Mouse (Mus musculus) neural tube, embryonic 14.5 days (tissue): Measurements from ENCODE around the gene Hipk4. TPM values are rescaled to one million over a fixed set of nuclear protein-coding genes. Genes with fewer than 3 reads are reported as not detected.

Source experiments
- ATAC-seq: fragments of 200-750 bp; cut with Nextera tagmentation; 2 replicates; pipeline ENCODE4 v1.8.0; 2017; ENCODE audit warnings: low read depth, mild to moderate bottlenecking, moderate TSS enrichment, moderate library complexity
- H3K27ac ChIP-seq: fragments of 300-500 bp; sonication (generic); 2 replicates; pipeline ENCODE4 v1.5.1; 2014; ENCODE audit warnings: low read depth, mild to moderate bottlenecking, control low read depth, low read length, moderate library complexity, mixed read lengths
- H3K27me3 ChIP-seq: fragments of 300-500 bp; sonication (generic); 2 replicates; pipeline ENCODE4 v1.6.1; 2014; ENCODE audit warnings: low read length; ENCODE audit not compliant: control insufficient read depth, insufficient read depth
- H3K36me3 ChIP-seq: fragments of 300-500 bp; sonication (generic); 2 replicates; pipeline ENCODE4 v1.6.1; 2014; ENCODE audit warnings: low read length, mixed read lengths; ENCODE audit not compliant: control insufficient read depth, insufficient read depth
- H3K4me1 ChIP-seq: fragments of 300-500 bp; sonication (generic); 2 replicates; pipeline ENCODE4 v1.6.1; 2014; ENCODE audit warnings: low read length; ENCODE audit not compliant: control insufficient read depth, insufficient read depth
- H3K4me2 ChIP-seq: fragments of 300-500 bp; sonication (generic); 2 replicates; pipeline ENCODE4 v1.6.1; 2014; ENCODE audit warnings: mild to moderate bottlenecking, low read depth, low read length, control low read depth
- H3K4me3 ChIP-seq: fragments of 300-500 bp; sonication (generic); 2 replicates; pipeline ENCODE4 v1.5.1; 2014; ENCODE audit warnings: low read depth, low read length, control low read depth, mixed read lengths
- H3K9ac ChIP-seq: fragments of 300-500 bp; sonication (generic); replicated peaks from 2 replicates; pipeline ENCODE4 v1.6.1; 2014; ENCODE audit warnings: low read depth, mild to moderate bottlenecking, control low read depth, low read length, mixed read lengths
- H3K9me3 ChIP-seq: fragments of 300-500 bp; sonication (generic); 2 replicates; pipeline ENCODE4 v1.6.1; 2016; ENCODE audit warnings: low read length; ENCODE audit not compliant: control insufficient read depth
- WGBS: fragments of 180-500 bp; shearing (Covaris S2); extraction: QIAGEN DNeasy Blood & Tissue Kit; methylation state at CpG from one replicate; pipeline ENCODE4 v1.1.7; 2014; 5-methylcytosine and 5-hydroxymethylcytosine counted together
- polyA plus RNA-seq: library from polyadenylated mRNA; unstranded; fragments of >200 nt; fragmentation: Nextera tagmentation; extraction: Ambion mirVana; gene quantifications from 2 replicates; pipeline ENCODE4 v1.2.1, GENCODE M21; 2014

Gene Hipk4
- polyA plus RNA-seq, 1 experiment from 2014 or later: 2.1 TPM

- H3K36me3 ChIP-seq: peaks cover 7% of the 10 kb centered on the region; the same call in 1 of the 2 replicates
- no peaks in the 10 kb centered on the region for H3K27me3 ChIP-seq
- peaks cover 4% of the 10 kb centered on the region; the same call in 1 of the 2 replicates for H3K4me1 ChIP-seq
- no peak for ATAC-seq
- no peaks in the 10 kb centered on the region for H3K9me3 ChIP-seq
- H3K4me3 ChIP-seq: peak overlapping the region; percentile 16
- 16% methylated on average over 11 of the region's 11 CpGs for WGBS
- H3K9ac ChIP-seq: peak overlapping the region; percentile 50
- peak overlapping the region; percentile 54 for H3K4me2 ChIP-seq
- no peak overlapping the region for H3K27ac ChIP-seq
Measured at GRCm38 (mm10) chr7:27480927-27481626, 42.0 kb upstream of the Hipk4 start.

GRCm38 (mm10) chr7:27481627-27481969 is 41.5 kb upstream of the Hipk4 start:
- Histone ChIP-seq H3K36me3 (0 out of 2 replicates have a peak, but pooled peaks cover 4% of the 10 kb centered on the region), H3K9me3 (no peaks in the 10 kb centered on the region), H3K27me3 (no peaks in the 10 kb centered on the region), H3K27ac (no peak overlapping the region), H3K9ac (peak overlapping the region; percentile 50), H3K4me2 (peak overlapping the region; percentile 54), H3K4me1 (peaks cover 4% of the 10 kb centered on the region; the same call in 1 of the 2 replicates), H3K4me3 (peak overlapping the region; percentile 16)
- peak; percentile 55; the same call in 1 of the 2 replicates for ATAC-seq
- WGBS: 0% methylated on average over 10 of the region's 12 CpGs

- ATAC-seq: no peak
- H3K27me3 ChIP-seq: no peaks in the 10 kb centered on the region
- peaks cover 4% of the 10 kb centered on the region; the same call in 1 of the 2 replicates for H3K4me1 ChIP-seq
- no peak overlapping the region for H3K4me3 ChIP-seq
- no peak overlapping the region for H3K27ac ChIP-seq
- no peaks in the 10 kb centered on the region for H3K9me3 ChIP-seq
- H3K9ac ChIP-seq: no peak overlapping the region
- 90% methylated on average over 4 of the region's 4 CpGs for WGBS
- H3K4me2 ChIP-seq: no peak overlapping the region
- H3K36me3 ChIP-seq: no peaks in the 10 kb centered on the region
Measured at GRCm38 (mm10) chr7:27483860-27484259, 39.2 kb upstream of the Hipk4 start.

DNA sequence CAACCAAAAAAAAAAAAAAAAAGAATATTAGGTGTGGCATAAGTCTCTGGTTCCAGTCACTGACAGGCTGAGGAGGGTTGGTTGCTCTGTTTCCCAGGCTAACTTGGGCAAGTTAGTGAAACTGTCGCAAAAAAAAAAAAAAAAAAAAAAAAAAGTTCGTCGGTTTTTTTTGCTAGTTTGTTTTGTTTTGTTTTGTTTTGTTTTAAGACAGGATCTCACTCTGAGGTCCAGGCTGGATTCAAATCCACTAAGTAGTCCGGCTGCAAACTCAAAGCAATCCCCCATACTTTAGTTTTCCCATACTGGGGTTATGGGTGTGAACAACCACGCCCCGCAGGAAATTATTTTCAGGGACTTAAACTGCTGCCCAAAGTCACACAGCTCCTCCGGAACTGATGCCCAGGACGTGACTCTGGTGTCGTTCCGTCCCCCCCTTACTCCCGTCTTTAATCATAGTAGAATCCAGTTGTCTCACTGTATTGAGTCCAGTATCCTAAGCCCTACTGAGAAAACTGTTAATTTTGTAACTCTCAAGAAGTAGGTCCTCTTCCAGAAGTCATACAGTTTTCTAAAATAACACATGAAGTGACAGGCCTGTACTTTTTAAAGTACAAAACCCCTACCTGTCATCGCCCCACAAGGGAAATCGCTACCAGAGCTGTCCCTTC is 36.8 kb upstream of the Hipk4 start:
- peak overlapping the region; percentile 68 for H3K4me3 ChIP-seq
- no peaks in the 10 kb centered on the region for H3K36me3 ChIP-seq
- no peaks in the 10 kb centered on the region for H3K27me3 ChIP-seq
- H3K4me1 ChIP-seq: peaks cover 6% of the 10 kb centered on the region; the same call in 1 of the 2 replicates
- no peak overlapping the region for H3K9ac ChIP-seq
- WGBS: 4% methylated on average over 13 of the region's 13 CpGs
- H3K4me2 ChIP-seq: peak overlapping the region; percentile 54
- peak; percentile 15 for ATAC-seq
- no peaks in the 10 kb centered on the region for H3K9me3 ChIP-seq
- H3K27ac ChIP-seq: no peak overlapping the region

- Histone ChIP-seq H3K27ac (peak within 1 kb of the TSS; percentile 87), H3K4me3 (peak within 1 kb of the TSS; percentile 68), H3K4me2 (peak within 1 kb of the TSS; percentile 54), H3K4me1 (0 out of 2 replicates have a peak, but pooled peaks cover 2% of the 10 kb centered on the region), H3K9me3 (no peaks in the 10 kb centered on the region), H3K9ac (peak within 1 kb of the TSS; percentile 66), H3K27me3 (no peaks in the 10 kb centered on the region), H3K36me3 (no peaks in the 10 kb centered on the region)
- WGBS: under 1% methylated on average over 71 of the region's 80 CpGs
- ATAC-seq: peak; percentile 98
Measured at GRCm38 (mm10) chr7:27486770-27487697, 36.0 kb upstream of the Hipk4 start, which contains the start of gene Sertad1. Sertad1 (plus strand) TSS chr7:27486910.

GRCm38 (mm10) chr7:27487740-27488268 is 35.3 kb upstream of the Hipk4 start:
- H3K9ac ChIP-seq: peak overlapping the region; percentile 66; the same call in 1 of the 2 replicates
- no peaks in the 10 kb centered on the region for H3K36me3 ChIP-seq
- ATAC-seq: no peak
- H3K4me1 ChIP-seq: 0 out of 2 replicates have a peak, but pooled peaks cover 2% of the 10 kb centered on the region
- no peaks in the 10 kb centered on the region for H3K27me3 ChIP-seq
- peak overlapping the region; percentile 87 for H3K27ac ChIP-seq
- peak overlapping the region; percentile 68 for H3K4me3 ChIP-seq
- H3K9me3 ChIP-seq: no peaks in the 10 kb centered on the region
- 3% methylated on average over 13 of the region's 13 CpGs for WGBS
- peak overlapping the region; percentile 54 for H3K4me2 ChIP-seq

DNA sequence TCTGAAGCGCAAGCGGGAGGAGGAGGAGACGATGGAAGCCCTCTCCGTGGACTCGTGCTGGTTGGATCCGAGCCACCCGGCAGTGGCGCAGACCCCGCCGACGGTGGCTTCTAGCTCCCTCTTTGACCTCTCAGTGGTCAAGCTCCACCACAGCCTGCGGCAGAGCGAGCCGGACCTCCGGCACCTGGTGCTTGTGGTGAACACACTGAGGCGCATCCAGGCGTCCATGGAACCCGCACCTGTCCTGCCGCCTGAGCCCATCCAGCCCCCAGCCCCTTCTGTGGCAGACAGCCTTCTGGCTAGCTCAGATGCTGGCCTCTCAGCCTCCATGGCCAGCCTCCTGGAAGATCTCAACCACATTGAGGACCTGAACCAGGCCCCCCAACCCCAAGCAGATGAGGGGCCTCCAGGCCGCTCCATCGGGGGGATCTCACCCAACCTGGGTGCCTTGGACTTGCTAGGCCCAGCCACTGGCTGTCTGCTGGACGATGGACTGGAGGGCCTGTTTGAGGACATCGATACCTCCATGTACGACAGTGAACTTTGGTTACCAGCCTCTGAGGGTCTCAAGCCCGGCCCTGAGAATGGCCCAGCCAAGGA is 33.7 kb upstream of the Hipk4 start:
- no peak overlapping the region for H3K9ac ChIP-seq
- 90% methylated on average over 25 of the region's 25 CpGs for WGBS
- no peak for ATAC-seq
- H3K4me1 ChIP-seq: 0 out of 2 replicates have a peak, but pooled peaks cover 2% of the 10 kb centered on the region
- no peak overlapping the region for H3K27ac ChIP-seq
- H3K36me3 ChIP-seq: no peaks in the 10 kb centered on the region
- H3K9me3 ChIP-seq: no peaks in the 10 kb centered on the region
- no peak overlapping the region for H3K4me2 ChIP-seq
- H3K27me3 ChIP-seq: no peaks in the 10 kb centered on the region
- H3K4me3 ChIP-seq: no peak overlapping the region

GRCm38 (mm10) chr7:27490227-27490542 is 32.9 kb upstream of the Hipk4 start:
- peak overlapping the region; percentile 34; the same call in 1 of the 2 replicates for H3K4me2 ChIP-seq
- ATAC-seq: no peak
- peak overlapping the region; percentile 0; the same call in 1 of the 2 replicates for H3K27ac ChIP-seq
- no peaks in the 10 kb centered on the region for H3K9me3 ChIP-seq
- peak overlapping the region; percentile 20; the same call in 1 of the 2 replicates for H3K4me3 ChIP-seq
- no peak overlapping the region for H3K9ac ChIP-seq
- H3K4me1 ChIP-seq: 0 out of 2 replicates have a peak, but pooled peaks cover 2% of the 10 kb centered on the region
- no peaks in the 10 kb centered on the region for H3K27me3 ChIP-seq
- 38% methylated on average over 4 of the region's 4 CpGs for WGBS
- no peaks in the 10 kb centered on the region for H3K36me3 ChIP-seq
